ENCODE assay signal across 7 mouse cellular contexts in genomic region chr10:57487201-57487600, GRCm38 (mm10). TPM values are rescaled to one million over a fixed set of nuclear protein-coding genes. Genes with fewer than 3 reads are reported as not detected.
DNase-seq lines count a peak whose midpoint lies in the region; ATAC-seq and TF ChIP-seq lines count a peak whose summit lies in the region.

No protein-coding gene starts in this region.

- peak overlapping the region; percentile 77 for H3K4me2 ChIP-seq in lung, postnatal 0 days (replicated peaks; ENCODE audit: low read depth, low read length)
- peak overlapping the region; percentile 77 for H3K4me2 ChIP-seq in heart, postnatal 0 days (ENCODE audit: low read depth, low read length)

- DNase-seq in lung, postnatal 0 days (ENCODE audit: low spot score): no peak
- no peak for DNase-seq in lung, postnatal 4 days
- DNase-seq in c-Kit-positive CD71-positive TER-119-positive erythroid progenitor cells, embryonic 14.5 days (ENCODE audit: low spot score): peak; percentile 12
- DNase-seq in heart, postnatal 0 days (ENCODE audit: low spot score): peak; percentile 31
- DNase-seq in midbrain, embryonic 10.5 days (ENCODE audit: low spot score): peak; percentile 71
- DNase-seq in left cerebral cortex, postnatal 4 days: no peak

- H3K27ac ChIP-seq in lung, postnatal 0 days (ENCODE audit: low read length): no peak overlapping the region
- H3K27ac ChIP-seq in heart, postnatal 0 days (ENCODE audit: low read depth): peak overlapping the region; percentile 94
- peak overlapping the region; percentile 99 for H3K27ac ChIP-seq in midbrain, embryonic 10.5 days (replicated peaks)

- H3K9ac ChIP-seq in lung, postnatal 0 days (replicated peaks; ENCODE audit: low read depth): peak overlapping the region; percentile 86; the same call in 1 of the 2 replicates
- H3K9ac ChIP-seq in heart, postnatal 0 days (replicated peaks; ENCODE audit: low read depth, low read length): peak overlapping the region; percentile 98

- H3K9me3 ChIP-seq in lung, postnatal 0 days (ENCODE audit: low read length): no peaks in the 10 kb centered on the region
- no peaks in the 10 kb centered on the region for H3K9me3 ChIP-seq in heart, postnatal 0 days (replicated peaks; ENCODE audit: control insufficient read depth, low read length)
- no peaks in the 10 kb centered on the region for H3K9me3 ChIP-seq in midbrain, embryonic 10.5 days (replicated peaks)

- 2% methylated on average over 8 of the region's 8 CpGs for WGBS in lung, postnatal 0 days
- WGBS in heart, postnatal 0 days: 2% methylated on average over 8 of the region's 8 CpGs
- WGBS in midbrain, embryonic 10.5 days: under 1% methylated on average over 8 of the region's 8 CpGs

- H3K36me3 ChIP-seq in lung, postnatal 0 days (ENCODE audit: insufficient read depth, low read length): no peaks in the 10 kb centered on the region
- H3K36me3 ChIP-seq in heart, postnatal 0 days (replicated peaks; ENCODE audit: control insufficient read depth, insufficient read depth, low read length): no peaks in the 10 kb centered on the region
- H3K36me3 ChIP-seq in midbrain, embryonic 10.5 days: peaks cover 21% of the 10 kb centered on the region

- H3K4me1 ChIP-seq in lung, postnatal 0 days (ENCODE audit: insufficient read depth, low read depth, low read length): peaks cover 4% of the 10 kb centered on the region; the same call in 1 of the 2 replicates
- peaks cover 13% of the 10 kb centered on the region; the same call in 1 of the 2 replicates for H3K4me1 ChIP-seq in heart, postnatal 0 days (ENCODE audit: control insufficient read depth, insufficient read depth)
- peaks cover 32% of the 10 kb centered on the region for H3K4me1 ChIP-seq in midbrain, embryonic 10.5 days

- H3K4me3 ChIP-seq in lung, postnatal 0 days (ENCODE audit: low read depth, low read length): peak overlapping the region; percentile 85
- H3K4me3 ChIP-seq in heart, postnatal 0 days (ENCODE audit: low read depth, low read length): peak overlapping the region; percentile 99
- peak overlapping the region; percentile 91 for H3K4me3 ChIP-seq in midbrain, embryonic 10.5 days

- intact Hi-C loops in left cerebral cortex, postnatal 4 days (cut with DNase I): no loop called here

- no peak for TF ChIP-seq EP300 in lung, postnatal 0 days (IDR thresholded peaks at IDR 0.05)
- no peak for TF ChIP-seq EP300 in heart, postnatal 0 days (IDR thresholded peaks at IDR 0.05; ENCODE audit: low read depth)

- no peaks in the 10 kb centered on the region for H3K27me3 ChIP-seq in lung, postnatal 0 days (replicated peaks; ENCODE audit: insufficient read depth, low read length)
- no peaks in the 10 kb centered on the region for H3K27me3 ChIP-seq in heart, postnatal 0 days (ENCODE audit: control insufficient read depth, insufficient read depth, low read length)
- no peaks in the 10 kb centered on the region for H3K27me3 ChIP-seq in midbrain, embryonic 10.5 days (ENCODE audit: low read depth, poor library complexity, severe bottlenecking)

- ATAC-seq in lung, postnatal 0 days: no peak
- no peak for ATAC-seq in heart, postnatal 0 days (ENCODE audit: insufficient read depth, low read depth)
- ATAC-seq in monocyte, adult 5-6 weeks (replicated peaks; ENCODE audit: insufficient number of reproducible peaks, low FRiP score, low TSS enrichment, poor library complexity, severe bottlenecking): no peak

- no peak for TF ChIP-seq CTCF in lung, postnatal 0 days (IDR thresholded peaks at IDR 0.05)
- no peak for TF ChIP-seq CTCF in heart, postnatal 0 days (IDR thresholded peaks at IDR 0.05; ENCODE audit: low read depth)

RNA-seq across cellular contexts. Expression of gene Hsf2, which starts 1.0 kb away (rescaled TPM):
- 17.3 and 17.8 TPM in 2 replicates for polyA plus RNA-seq in lung, postnatal 0 days (2015; fragmentation: Nextera tagmentation; extraction: Ambion mirVana)
- 22.3 and 31.2 TPM in 2 replicates for total RNA-seq in heart, postnatal 0 days (2014; rRNA removed; ENCODE audit: low replicate concordance)
- 24.7 and 25.5 TPM in 2 replicates for polyA plus RNA-seq in heart, postnatal 0 days (2015; fragmentation: Nextera tagmentation; extraction: Ambion mirVana)
- 64.7 and 77.4 TPM in 2 replicates for polyA plus RNA-seq in midbrain, embryonic 10.5 days (2016; fragmentation: Nextera tagmentation; extraction: Ambion mirVana)
- 10 to 100 TPM; 47.3 to 50.1 TPM for total RNA-seq in left cerebral cortex, postnatal 4 days (2021)
- 39.7 to 42.5 TPM (median 39.8 TPM) in 3 replicates for total RNA-seq in monocyte, adult 5-6 weeks (2017)

RNA-seq across cellular contexts. Expression of gene Serinc1, which starts 45.1 kb away (rescaled TPM):
- polyA plus RNA-seq in lung, postnatal 0 days (2015; fragmentation: Nextera tagmentation; extraction: Ambion mirVana): 147 and 155 TPM in 2 replicates
- total RNA-seq in heart, postnatal 0 days (2014; rRNA removed; ENCODE audit: low replicate concordance): 143 and 145 TPM in 2 replicates
- polyA plus RNA-seq in heart, postnatal 0 days (2015; fragmentation: Nextera tagmentation; extraction: Ambion mirVana): 155 and 158 TPM in 2 replicates
- polyA plus RNA-seq in midbrain, embryonic 10.5 days (2016; fragmentation: Nextera tagmentation; extraction: Ambion mirVana): 142 and 176 TPM in 2 replicates
- total RNA-seq in left cerebral cortex, postnatal 4 days (2021): 100 to 1,000 TPM; 579 to 621 TPM
- total RNA-seq in monocyte, adult 5-6 weeks (2017): 219 to 284 TPM (median 263 TPM) in 3 replicates

Comparison
In these comparisons a context has a peak if more than half of its experiments do, and no peak if none do; other contexts are left out.
1. DNase-seq: peak in c-Kit-positive CD71-positive TER-119-positive erythroid progenitor cells, embryonic 14.5 days (single experiment), heart, postnatal 0 days (single experiment) and midbrain, embryonic 10.5 days (single experiment); none in lung, postnatal 0 days (single experiment), lung, postnatal 4 days (0 of 2) and left cerebral cortex, postnatal 4 days (single experiment).
2. Peak in every context shown above with its lines, with median percentiles within 50 percentile points of each other: H3K4me3 ChIP-seq.